Mouse (Mus musculus) hematopoietic multipotent progenitor cell, adult 10-12 weeks (in vitro differentiated cells): ENCODE data around the gene Frmd7. TPM values are rescaled to one million over a fixed set of nuclear protein-coding genes. Genes with fewer than 3 reads are reported as not detected.

ENCODE experiments used
- polyA plus RNA-seq: library from polyadenylated mRNA; stranded (reverse); fragments of >175 nt; gene quantifications from 2 replicates; pipeline ENCODE4 v1.2.3, GENCODE M21; 2012; ENCODE audit warnings: low replicate concordance

Gene Frmd7
- 0.06 TPM in 1 of 2 replicates, not detected in the other for polyA plus RNA-seq

GRCm38 (mm10) chrX:50942610-50943009 lies at the start of gene Frmd7:
Gene Frmd7 (minus strand): TSS chrX:50942710.

Other genes with a start within 250 kb of the Frmd7 start
- gene Stk26, start 101.7 kb downstream of the Frmd7 start, polyA plus RNA-seq = 13.7 and 25.4 TPM in 2 replicates
- gene Rap2c, start 75.3 kb upstream of the Frmd7 start, polyA plus RNA-seq = 0.73 and 2.3 TPM in 2 replicates